In the genomic region with DNA sequence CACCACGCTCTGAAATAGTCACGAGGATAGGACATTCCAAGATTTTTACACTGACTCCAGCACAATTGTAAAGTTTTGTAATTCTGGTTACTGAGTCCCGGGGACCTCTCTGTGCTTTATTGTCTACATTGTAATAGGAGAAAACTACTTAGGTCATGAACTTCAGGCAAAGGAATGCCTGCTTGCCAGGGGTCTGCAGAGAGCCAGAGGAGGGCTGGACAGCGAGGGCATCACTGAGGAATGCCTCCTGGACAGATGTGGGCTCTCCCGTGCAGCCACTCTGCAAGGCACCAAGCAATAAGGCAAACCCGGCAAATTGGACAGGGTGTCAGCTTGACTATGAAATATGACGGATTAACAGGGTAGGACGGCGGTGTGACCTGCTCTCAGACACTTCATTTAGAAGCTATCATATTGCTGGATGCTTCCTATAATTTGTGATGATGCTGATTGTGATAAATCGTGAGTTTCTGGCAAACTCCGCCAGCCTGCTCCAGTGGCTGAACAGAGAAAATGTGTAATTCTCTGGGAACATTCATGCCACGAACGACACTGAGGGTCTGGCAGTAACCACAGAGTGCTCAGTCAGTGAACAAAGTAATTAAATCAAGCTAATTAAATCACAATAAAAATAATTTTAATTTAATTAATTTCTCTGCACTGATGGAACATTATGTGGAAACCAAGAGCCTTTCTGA, we compare ENCODE assay signal across 12 mouse cellular contexts.
DNase-seq lines count a peak whose midpoint lies in the region; ATAC-seq lines count a peak whose summit lies in the region.
"Had no signal": no experiment of that assay in that cellular context is flagged by ENCODE, and none has a peak within 500 bp of the region (broad histone marks: within the 10 kb centered on the region; RNA-seq: fewer than 3 reads in every experiment).

No protein-coding gene starts in this region.

- peaks cover 9% of the 10 kb centered on the region; the same call in 1 of the 2 replicates for H3K4me1 ChIP-seq in limb, embryonic 11.5 days (ENCODE audit: control insufficient read depth, insufficient read depth, low read length)
- H3K4me1 ChIP-seq in limb, embryonic 10.5 days: peaks cover 45% of the 10 kb centered on the region
- H3K4me1 ChIP-seq in hindbrain, embryonic 16.5 days (ENCODE audit: control insufficient read depth, insufficient read depth, low read depth, low read length): peaks cover 4% of the 10 kb centered on the region

- no peak overlapping the region for H3K27ac ChIP-seq in limb, embryonic 11.5 days (replicated peaks; ENCODE audit: low read depth, low read length)
- H3K27ac ChIP-seq in limb, embryonic 10.5 days: no peak overlapping the region
- H3K27ac ChIP-seq in hindbrain, embryonic 16.5 days (ENCODE audit: low read depth, low read length): no peak overlapping the region
- H3K27ac ChIP-seq: midbrain, embryonic 10.5 days had no signal

- H3K9me3 ChIP-seq in limb, embryonic 11.5 days (ENCODE audit: control insufficient read depth, low read length): no peaks in the 10 kb centered on the region
- no peaks in the 10 kb centered on the region for H3K9me3 ChIP-seq in limb, embryonic 10.5 days (replicated peaks)
- no peaks in the 10 kb centered on the region for H3K9me3 ChIP-seq in hindbrain, embryonic 16.5 days (ENCODE audit: control insufficient read depth, low read length)
- H3K9me3 ChIP-seq: heart, embryonic 12.5 days; midbrain, embryonic 10.5 days had no signal

- H3K27me3 ChIP-seq in limb, embryonic 11.5 days (ENCODE audit: control insufficient read depth, insufficient read depth, low read length): no peaks in the 10 kb centered on the region
- H3K27me3 ChIP-seq in limb, embryonic 10.5 days (ENCODE audit: low read depth, poor library complexity, severe bottlenecking): no peaks in the 10 kb centered on the region
- H3K27me3 ChIP-seq in hindbrain, embryonic 16.5 days (replicated peaks; ENCODE audit: control insufficient read depth, insufficient read depth, low read length): no peaks in the 10 kb centered on the region
- H3K27me3 ChIP-seq: heart, embryonic 12.5 days had no signal

- H3K36me3 ChIP-seq in limb, embryonic 11.5 days (ENCODE audit: control insufficient read depth, insufficient read depth, low read length): no peaks in the 10 kb centered on the region
- H3K36me3 ChIP-seq in limb, embryonic 10.5 days: no peaks in the 10 kb centered on the region
- H3K36me3 ChIP-seq in hindbrain, embryonic 16.5 days (ENCODE audit: control insufficient read depth, insufficient read depth, low read length): no peaks in the 10 kb centered on the region
- H3K36me3 ChIP-seq: heart, embryonic 12.5 days; midbrain, embryonic 10.5 days had no signal

- H3K9ac ChIP-seq in limb, embryonic 11.5 days (ENCODE audit: low read length): no peak overlapping the region
- H3K9ac ChIP-seq in hindbrain, embryonic 16.5 days (ENCODE audit: low read depth, low read length): no peak overlapping the region
- H3K9ac ChIP-seq: heart, embryonic 12.5 days had no signal

- no peak for ATAC-seq in limb, embryonic 11.5 days (ENCODE audit: insufficient number of reproducible peaks, low FRiP score, low TSS enrichment, low read depth)
- peak; percentile 34; the same call in 1 of the 2 replicates for ATAC-seq in hindbrain, embryonic 16.5 days

- DNase-seq in limb, embryonic 11.5 days (ENCODE audit: low spot score): peak; percentile 24
- DNase-seq in limb, embryonic 10.5 days (ENCODE audit: low spot score): no peak
- DNase-seq in Muller cell, postnatal 12 days (ENCODE audit: inconsistent ontology term): peak; percentile 72
- peak; percentile 58 for DNase-seq in embryo, embryonic 10 days (ENCODE audit: low spot score)
- no peak for DNase-seq in left cerebral cortex, postnatal 4 days
- no peak for DNase-seq in adrenal gland, postnatal 36 days
- DNase-seq: cerebellum, adult 2 months; gastrocnemius, postnatal 14 days; lung, adult 2 months had no signal

- intact Hi-C loops in left cerebral cortex, postnatal 4 days (cut with DNase I): no loop called here

- no peak overlapping the region for H3K4me3 ChIP-seq in limb, embryonic 11.5 days (ENCODE audit: low read depth, low read length)
- H3K4me3 ChIP-seq in limb, embryonic 10.5 days: no peak overlapping the region
- H3K4me3 ChIP-seq in hindbrain, embryonic 16.5 days (ENCODE audit: low read length): no peak overlapping the region
- H3K4me3 ChIP-seq: heart, embryonic 12.5 days; midbrain, embryonic 10.5 days had no signal

- WGBS in limb, embryonic 11.5 days: 37% methylated on average over 13 of the region's 13 CpGs
- 48% methylated on average over 13 of the region's 13 CpGs for WGBS in limb, embryonic 10.5 days
- 27% methylated on average over 13 of the region's 13 CpGs for WGBS in hindbrain, embryonic 16.5 days

- H3K4me2 ChIP-seq in limb, embryonic 11.5 days (ENCODE audit: low read depth, severe bottlenecking): no peak overlapping the region
- no peak overlapping the region for H3K4me2 ChIP-seq in hindbrain, embryonic 16.5 days (ENCODE audit: low read length)
- H3K4me2 ChIP-seq: heart, embryonic 12.5 days had no signal

Comparison
In these comparisons a context has a peak if more than half of its experiments do, and no peak if none do; other contexts are left out.
1. DNase-seq: peak in limb, embryonic 11.5 days (single experiment), Muller cell, postnatal 12 days (single experiment) and embryo, embryonic 10 days (single experiment); none in limb, embryonic 10.5 days (single experiment), left cerebral cortex, postnatal 4 days (single experiment) and adrenal gland, postnatal 36 days (0 of 2).